20 mouse cellular contexts compared by ENCODE assay signal in genomic region chr4:119973729-119974605, GRCm38 (mm10).
DNase-seq lines count a peak whose midpoint lies in the region; ATAC-seq lines count a peak whose summit lies in the region.
"Had no signal": no experiment of that assay in that cellular context is flagged by ENCODE, and none has a peak within 500 bp of the region (broad histone marks: within the 10 kb centered on the region; RNA-seq: fewer than 3 reads in every experiment).

No protein-coding gene starts in this region.

- peak overlapping the region; percentile 12; the same call in 1 of the 2 replicates for H3K27ac ChIP-seq in heart, embryonic 13.5 days (replicated peaks)
- no peak overlapping the region; the same call in none of the 2 replicates for H3K27ac ChIP-seq in lung, embryonic 16.5 days (ENCODE audit: low read length)
- H3K27ac ChIP-seq: embryonic facial prominence, embryonic 13.5 days; forebrain, embryonic 12.5 days; heart, adult 2 months; hindbrain, embryonic 12.5 days had no signal

- no peak for DNase-seq in heart, adult 11 months
- peak; percentile 44 to 48 for DNase-seq in heart, postnatal 10 days
- DNase-seq in heart, postnatal 36 days = no peak
- no peak for DNase-seq in lung, adult 18-20 months
- DNase-seq in kidney, adult 11 months = no peak
- DNase-seq: adrenal gland, postnatal 10 days; cerebellum, adult 11 months; cerebellum, adult 9-10 months; cerebellum, postnatal 36 days; gastrocnemius, postnatal 10 days; heart, adult 2 months had no signal

- peaks cover 40% of the 10 kb centered on the region for H3K27me3 ChIP-seq in heart, embryonic 13.5 days (replicated peaks)
- H3K27me3 ChIP-seq in lung, embryonic 16.5 days (ENCODE audit: control insufficient read depth, insufficient read depth, low read depth, low read length) = no peaks in the 10 kb centered on the region
- H3K27me3 ChIP-seq: forebrain, embryonic 12.5 days had no signal

- no peak for ATAC-seq in heart, embryonic 13.5 days (ENCODE audit: extremely low read depth, insufficient number of reproducible peaks, low FRiP score, low TSS enrichment)
- ATAC-seq in lung, embryonic 16.5 days (ENCODE audit: low read depth) = peak; percentile 62
- ATAC-seq: forebrain, embryonic 16.5 days; hindbrain, embryonic 16.5 days; inflammation-experienced regulatory T-cells, adult 6 months; intestine, postnatal 0 days had no signal

- no peak overlapping the region for H3K4me2 ChIP-seq in heart, embryonic 13.5 days
- no peak overlapping the region for H3K4me2 ChIP-seq in lung, embryonic 16.5 days (ENCODE audit: low read depth, low read length)
- H3K4me2 ChIP-seq: embryonic facial prominence, embryonic 13.5 days; forebrain, embryonic 12.5 days; hindbrain, embryonic 12.5 days had no signal

- intact Hi-C loops in heart, postnatal 10 days (cut with DNase I) = no loop called here
- intact Hi-C loops in heart, postnatal 36 days (cut with DNase I) = no loop called here

- peaks cover 29% of the 10 kb centered on the region for H3K4me1 ChIP-seq in heart, embryonic 13.5 days
- H3K4me1 ChIP-seq in lung, embryonic 16.5 days (replicated peaks; ENCODE audit: control insufficient read depth, insufficient read depth, low read length) = peaks cover 10% of the 10 kb centered on the region; the same call in 1 of the 2 replicates

- H3K4me3 ChIP-seq in heart, embryonic 13.5 days = no peak overlapping the region
- no peak overlapping the region for H3K4me3 ChIP-seq in lung, embryonic 16.5 days (ENCODE audit: low read length)
- H3K4me3 ChIP-seq: embryonic facial prominence, embryonic 13.5 days; forebrain, embryonic 12.5 days; heart, adult 2 months; hindbrain, embryonic 12.5 days had no signal

- WGBS in heart, embryonic 13.5 days = 50% methylated on average over 9 of the region's 9 CpGs
- WGBS in lung, embryonic 16.5 days = 46% methylated on average over 9 of the region's 9 CpGs

- no peaks in the 10 kb centered on the region for H3K9me3 ChIP-seq in heart, embryonic 13.5 days
- no peaks in the 10 kb centered on the region for H3K9me3 ChIP-seq in lung, embryonic 16.5 days (ENCODE audit: control insufficient read depth, low read length)
- H3K9me3 ChIP-seq: embryonic facial prominence, embryonic 13.5 days; forebrain, embryonic 12.5 days; hindbrain, embryonic 12.5 days had no signal

- H3K36me3 ChIP-seq in heart, embryonic 13.5 days = no peaks in the 10 kb centered on the region
- no peaks in the 10 kb centered on the region for H3K36me3 ChIP-seq in lung, embryonic 16.5 days (ENCODE audit: control insufficient read depth, insufficient read depth, low read length)
- H3K36me3 ChIP-seq: embryonic facial prominence, embryonic 13.5 days; forebrain, embryonic 12.5 days; hindbrain, embryonic 12.5 days had no signal

- H3K9ac ChIP-seq in heart, embryonic 13.5 days = no peak overlapping the region
- H3K9ac ChIP-seq in lung, embryonic 16.5 days (ENCODE audit: low read length) = no peak overlapping the region
- H3K9ac ChIP-seq: embryonic facial prominence, embryonic 13.5 days; forebrain, embryonic 12.5 days; hindbrain, embryonic 12.5 days had no signal

Comparison
In these comparisons a context has a peak if more than half of its experiments do, and no peak if none do; other contexts are left out.
1. DNase-seq: peak in heart, postnatal 10 days (2 of 2); none in heart, adult 11 months (single experiment), heart, postnatal 36 days (0 of 2), lung, adult 18-20 months (0 of 2) and kidney, adult 11 months (single experiment).